Mouse (Mus musculus): ENCODE data around the gene Ubl5.
"Not testable (repeated sequence)": the region's sequence is repeated elsewhere in the genome, so short reads cannot be mapped to it uniquely, and the experiment has no call there.

Ubl5 gene

GRCm38 (mm10) chr9:20642101-20642895 is at the start of gene Ubl5:
Gene Ubl5, plus strand, starts transcription at chr9:20642878.
- peak; percentile 89 to 97 for DNase-seq

- DNase-seq, result no peak
Measured at GRCm38 (mm10) chr9:20601270-20601669, 41.4 kb upstream of the Ubl5 start.

- DNase-seq, result no peak
Measured at GRCm38 (mm10) chr9:20606269-20606668, 36.4 kb upstream of the Ubl5 start.

- peak; percentile 87 to 92 for DNase-seq
Measured at GRCm38 (mm10) chr9:20607100-20607974, 35.3 kb upstream of the Ubl5 start.

GRCm38 (mm10) chr9:20609831-20610464 is 32.7 kb upstream of the Ubl5 start:
- DNase-seq, result no peak

- DNase-seq, result no peak
Measured at GRCm38 (mm10) chr9:20611976-20612375, 30.7 kb upstream of the Ubl5 start.

- no peak for DNase-seq
Measured at GRCm38 (mm10) chr9:20616685-20617084, 26.0 kb upstream of the Ubl5 start.

- no peak for DNase-seq
Measured at GRCm38 (mm10) chr9:20631332-20631731, 11.3 kb upstream of the Ubl5 start.

- not testable (repeated sequence) for DNase-seq
Measured at GRCm38 (mm10) chr9:20635676-20636075, 7.0 kb upstream of the Ubl5 start.

GRCm38 (mm10) chr9:20636256-20636655 is 6.4 kb upstream of the Ubl5 start:
- DNase-seq, result no peak

- no peak for DNase-seq
Measured at GRCm38 (mm10) chr9:20636790-20637189, 5.9 kb upstream of the Ubl5 start.

- no peak for DNase-seq
Measured at GRCm38 (mm10) chr9:20638552-20638951, 4.1 kb upstream of the Ubl5 start.

GRCm38 (mm10) chr9:20639486-20639885 is 3.2 kb upstream of the Ubl5 start:
- no peak for DNase-seq

GRCm38 (mm10) chr9:20641501-20641900 is 1.2 kb upstream of the Ubl5 start:
- no peak for DNase-seq

- peak; percentile 84 to 86 for DNase-seq
Measured at GRCm38 (mm10) chr9:20642896-20643466, 303 bp downstream of the Ubl5 start.

- no peak for DNase-seq
Measured at GRCm38 (mm10) chr9:20643781-20644180, 1.1 kb downstream of the Ubl5 start.

- DNase-seq, result peak; percentile 79 to 85
Measured at GRCm38 (mm10) chr9:20644360-20645081, 1.8 kb downstream of the Ubl5 start, which contains the start of gene Fbxl12. Gene Fbxl12, minus strand, starts transcription at chr9:20644767.

GRCm38 (mm10) chr9:20645121-20645520 is 2.4 kb downstream of the Ubl5 start:
- peak; percentile 26 to 49 for DNase-seq

- peak; percentile 98 to 99 for DNase-seq
Measured at GRCm38 (mm10) chr9:20651602-20652259, 9.1 kb downstream of the Ubl5 start, which contains the start of gene Pin1. Gene Pin1, plus strand, starts transcription at chr9:20652095.

- DNase-seq, result no peak
Measured at GRCm38 (mm10) chr9:20652260-20652658, 9.6 kb downstream of the Ubl5 start.

- DNase-seq, result no peak
Measured at GRCm38 (mm10) chr9:20653859-20654258, 11.2 kb downstream of the Ubl5 start.
